ENCODE assay signal across 11 mouse cellular contexts in the genomic region with DNA sequence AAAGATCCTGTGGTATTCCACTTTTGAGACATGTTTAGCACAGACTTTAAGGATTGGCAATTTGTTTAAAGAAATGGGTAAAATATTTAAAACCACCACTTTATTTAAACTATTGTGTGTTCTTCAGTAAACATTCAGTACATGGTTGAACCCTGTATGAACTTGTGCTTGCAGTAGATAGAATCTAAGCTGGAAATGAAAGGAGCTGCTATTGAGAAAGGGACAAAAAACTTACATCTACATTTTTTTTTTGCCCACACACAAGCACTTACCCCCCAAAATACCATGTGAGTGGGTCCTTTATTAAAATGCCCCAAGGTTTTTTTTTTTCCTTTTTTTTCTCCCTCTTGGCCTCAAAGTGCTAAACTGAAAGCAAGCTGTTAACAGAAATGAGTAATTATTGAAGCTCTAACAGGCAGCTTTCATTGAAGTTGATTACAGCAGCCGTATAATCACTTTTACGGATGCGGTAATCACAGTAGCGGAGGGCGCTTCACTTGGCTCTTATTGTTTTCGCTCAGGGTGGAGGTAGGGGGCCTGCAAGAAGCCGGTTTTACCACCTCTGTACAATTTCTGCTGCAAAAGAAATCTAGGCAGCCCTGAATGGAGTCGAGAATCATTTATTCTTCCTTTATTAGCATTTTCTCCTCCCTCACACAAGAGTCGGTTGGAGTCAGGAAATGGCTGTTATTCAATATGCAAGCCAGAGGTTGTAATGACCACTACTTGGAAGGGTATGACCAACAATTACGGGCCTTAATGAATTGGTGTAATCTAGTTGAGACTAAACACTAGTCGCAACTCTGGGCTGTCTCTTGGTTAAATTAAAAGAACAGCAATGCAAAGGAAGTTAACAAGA.
DNase-seq lines count a peak whose midpoint lies in the region; ATAC-seq and TF ChIP-seq lines count a peak whose summit lies in the region.
"Had no signal": no experiment of that assay in that cellular context is flagged by ENCODE, and none has a peak within 500 bp of the region (broad histone marks: within the 10 kb centered on the region; RNA-seq: fewer than 3 reads in every experiment).

No protein-coding gene starts in this region.

- no peaks in the 10 kb centered on the region for H3K36me3 ChIP-seq in embryonic facial prominence, embryonic 10.5 days (replicated peaks)
- no peaks in the 10 kb centered on the region for H3K36me3 ChIP-seq in hindbrain, embryonic 14.5 days (replicated peaks; ENCODE audit: control insufficient read depth, insufficient read depth)
- H3K36me3 ChIP-seq in neural tube, embryonic 14.5 days (ENCODE audit: control insufficient read depth, insufficient read depth, low read length): no peaks in the 10 kb centered on the region
- H3K36me3 ChIP-seq: heart, embryonic 13.5 days had no signal

- H3K9me3 ChIP-seq in embryonic facial prominence, embryonic 10.5 days: no peaks in the 10 kb centered on the region
- H3K9me3 ChIP-seq in hindbrain, embryonic 14.5 days (ENCODE audit: control insufficient read depth, low read length): no peaks in the 10 kb centered on the region
- H3K9me3 ChIP-seq in neural tube, embryonic 14.5 days (ENCODE audit: control insufficient read depth, low read length): no peaks in the 10 kb centered on the region
- H3K9me3 ChIP-seq: heart, embryonic 13.5 days had no signal

- ATAC-seq in hindbrain, embryonic 14.5 days (ENCODE audit: low FRiP score): no peak
- ATAC-seq in neural tube, embryonic 14.5 days (ENCODE audit: low read depth): peak; percentile 71

- no peak overlapping the region for H3K27ac ChIP-seq in layer of hippocampus, adult 2 months
- no peak overlapping the region for H3K27ac ChIP-seq in embryonic facial prominence, embryonic 10.5 days (replicated peaks)
- H3K27ac ChIP-seq in hindbrain, embryonic 14.5 days: no peak overlapping the region
- H3K27ac ChIP-seq in neural tube, embryonic 14.5 days (ENCODE audit: low read depth, low read length): no peak overlapping the region
- H3K27ac ChIP-seq: heart, embryonic 13.5 days had no signal

- peak overlapping the region; percentile 26 for H3K4me2 ChIP-seq in hindbrain, embryonic 14.5 days (replicated peaks)
- H3K4me2 ChIP-seq in neural tube, embryonic 14.5 days (ENCODE audit: low read depth, low read length): peak overlapping the region; percentile 29
- H3K4me2 ChIP-seq: heart, embryonic 13.5 days had no signal

- H3K4me3 ChIP-seq in layer of hippocampus, adult 2 months: peak overlapping the region; percentile 27
- H3K4me3 ChIP-seq in embryonic facial prominence, embryonic 10.5 days: no peak overlapping the region
- H3K4me3 ChIP-seq in hindbrain, embryonic 14.5 days (replicated peaks; ENCODE audit: low read length): no peak overlapping the region
- H3K4me3 ChIP-seq in neural tube, embryonic 14.5 days (ENCODE audit: low read depth, low read length): no peak overlapping the region
- H3K4me3 ChIP-seq: heart, embryonic 13.5 days had no signal

- peaks cover 25% of the 10 kb centered on the region for H3K4me1 ChIP-seq in embryonic facial prominence, embryonic 10.5 days
- H3K4me1 ChIP-seq in hindbrain, embryonic 14.5 days (replicated peaks; ENCODE audit: control insufficient read depth, insufficient read depth, low read length): 0 out of 2 replicates have a peak, but pooled peaks cover 7% of the 10 kb centered on the region
- H3K4me1 ChIP-seq in neural tube, embryonic 14.5 days (ENCODE audit: control insufficient read depth, insufficient read depth, low read length): 0 out of 2 replicates have a peak, but pooled peaks cover 4% of the 10 kb centered on the region

- H3K27me3 ChIP-seq in embryonic facial prominence, embryonic 10.5 days (replicated peaks; ENCODE audit: low read depth, poor library complexity, severe bottlenecking): no peaks in the 10 kb centered on the region
- H3K27me3 ChIP-seq in hindbrain, embryonic 14.5 days (ENCODE audit: control insufficient read depth, insufficient read depth, low read length): no peaks in the 10 kb centered on the region
- no peaks in the 10 kb centered on the region for H3K27me3 ChIP-seq in neural tube, embryonic 14.5 days (ENCODE audit: control insufficient read depth, insufficient read depth, low read length)
- H3K27me3 ChIP-seq: heart, embryonic 13.5 days had no signal

- H3K9ac ChIP-seq in hindbrain, embryonic 14.5 days: peak overlapping the region; percentile 5; the same call in 1 of the 2 replicates
- no peak overlapping the region for H3K9ac ChIP-seq in neural tube, embryonic 14.5 days (replicated peaks; ENCODE audit: low read depth, low read length)
- H3K9ac ChIP-seq: heart, embryonic 13.5 days had no signal

- no peak for DNase-seq in layer of hippocampus, adult 2 months (ENCODE audit: low spot score in 2 of 2)
- no peak for DNase-seq in layer of hippocampus, postnatal 10 days (ENCODE audit: low spot score in 2 of 2)
- DNase-seq in embryonic facial prominence, embryonic 10.5 days (ENCODE audit: low spot score): peak; percentile 13
- DNase-seq in hindbrain, embryonic 14.5 days (ENCODE audit: low spot score): peak; percentile 30
- DNase-seq in thymus, postnatal 0 days (ENCODE audit: low spot score): no peak
- no peak for DNase-seq in adrenal gland, adult 2 months
- no peak for DNase-seq in spleen, adult 12 weeks (ENCODE audit: low spot score)
- DNase-seq: kidney, adult 18-20 months; right cerebral cortex, postnatal 14 days had no signal

- TF ChIP-seq CTCF in layer of hippocampus, adult 2 months (conservative IDR thresholded peaks at IDR 0.05): no peak

- WGBS in embryonic facial prominence, embryonic 10.5 days: 34% methylated on average over 11 of the region's 11 CpGs
- 25% methylated on average over 11 of the region's 11 CpGs for WGBS in hindbrain, embryonic 14.5 days
- WGBS in neural tube, embryonic 14.5 days: 9% methylated on average over 11 of the region's 11 CpGs

Comparison
In these comparisons a context has a peak if more than half of its experiments do, and no peak if none do; other contexts are left out.
1. DNase-seq: peak in embryonic facial prominence, embryonic 10.5 days (single experiment) and hindbrain, embryonic 14.5 days (single experiment); none in layer of hippocampus, adult 2 months (0 of 2), layer of hippocampus, postnatal 10 days (0 of 2), thymus, postnatal 0 days (single experiment), adrenal gland, adult 2 months (single experiment) and spleen, adult 12 weeks (single experiment).